Mouse (Mus musculus): ENCODE data around the gene Fkbp6. TPM values are rescaled to one million over a fixed set of nuclear protein-coding genes. Genes with fewer than 3 reads are reported as not detected.

Gene Fkbp6
- polyA plus RNA-seq (2014; fragmentation: Nextera tagmentation; extraction: Ambion mirVana) = not detected in 2 replicates

GRCm38 (mm10) chr5:135349862-135350261 lies at the start of gene Fkbp6:
Fkbp6 (minus strand) TSS chr5:135350044.
- no peaks in the 10 kb centered on the region; the same call in 1 of the 2 replicates for H3K9me3 ChIP-seq (replicated peaks; ENCODE audit: control insufficient read depth, low read length)
- H3K27me3 ChIP-seq (ENCODE audit: control insufficient read depth, insufficient read depth, low read length) = no peaks in the 10 kb centered on the region
- no peak within 1 kb of the TSS for H3K9ac ChIP-seq (replicated peaks; ENCODE audit: low read length)
- H3K4me3 ChIP-seq (ENCODE audit: low read depth, low read length) = no peak within 1 kb of the TSS
- no peak for ATAC-seq (replicated peaks; ENCODE audit: insufficient number of reproducible peaks, low FRiP score, low TSS enrichment, low read depth)
- no peak within 1 kb of the TSS for H3K4me2 ChIP-seq (ENCODE audit: low read depth, low read length)
- no peaks in the 10 kb centered on the region for H3K4me1 ChIP-seq (ENCODE audit: control insufficient read depth, insufficient read depth, low read length)
- WGBS = 90% methylated on average over 35 of the region's 35 CpGs
- H3K36me3 ChIP-seq (replicated peaks; ENCODE audit: control insufficient read depth, insufficient read depth, low read depth, low read length) = no peaks in the 10 kb centered on the region
- no peak within 1 kb of the TSS for H3K27ac ChIP-seq (replicated peaks; ENCODE audit: low read depth, low read length)
- DNase-seq (ENCODE audit: low spot score) = no peak

- ATAC-seq (replicated peaks; ENCODE audit: insufficient number of reproducible peaks, low FRiP score, low TSS enrichment, low read depth) (no peak), DNase-seq (ENCODE audit: low spot score) (no peak)
These were observed 49.5 kb upstream of the Fkbp6 start for GRCm38 (mm10) chr5:135399382-135399781.

GRCm38 (mm10) chr5:135395826-135396225 lies 46.0 kb upstream of the Fkbp6 start:
- WGBS = 53% methylated on average over 5 of the region's 5 CpGs
- no peak overlapping the region for H3K27ac ChIP-seq (replicated peaks; ENCODE audit: low read depth, low read length)
- H3K4me3 ChIP-seq (ENCODE audit: low read depth, low read length) = no peak overlapping the region
- ATAC-seq (replicated peaks; ENCODE audit: insufficient number of reproducible peaks, low FRiP score, low TSS enrichment, low read depth) (no peak), DNase-seq (ENCODE audit: low spot score) (peak; percentile 71)
- no peak overlapping the region for H3K9ac ChIP-seq (replicated peaks; ENCODE audit: low read length)
- H3K4me2 ChIP-seq (ENCODE audit: low read depth, low read length) = no peak overlapping the region
- H3K27me3 ChIP-seq (ENCODE audit: control insufficient read depth, insufficient read depth, low read length) = no peaks in the 10 kb centered on the region
- H3K36me3 ChIP-seq (replicated peaks; ENCODE audit: control insufficient read depth, insufficient read depth, low read depth, low read length) = no peaks in the 10 kb centered on the region
- no peaks in the 10 kb centered on the region for H3K9me3 ChIP-seq (replicated peaks; ENCODE audit: control insufficient read depth, low read length)
- no peaks in the 10 kb centered on the region for H3K4me1 ChIP-seq (ENCODE audit: control insufficient read depth, insufficient read depth, low read length)

More at GRCm38 (mm10) chr5:135399382-135399781, 49.5 kb upstream of the Fkbp6 start:
- no peak overlapping the region for H3K4me3 ChIP-seq (ENCODE audit: low read depth, low read length)
- no peaks in the 10 kb centered on the region for H3K27me3 ChIP-seq (ENCODE audit: control insufficient read depth, insufficient read depth, low read length)
- 67% methylated on average over 6 of the region's 6 CpGs for WGBS
- H3K4me2 ChIP-seq (ENCODE audit: low read depth, low read length) = no peak overlapping the region
- no peaks in the 10 kb centered on the region for H3K9me3 ChIP-seq (replicated peaks; ENCODE audit: control insufficient read depth, low read length)
- no peaks in the 10 kb centered on the region for H3K4me1 ChIP-seq (ENCODE audit: control insufficient read depth, insufficient read depth, low read length)
- H3K36me3 ChIP-seq (replicated peaks; ENCODE audit: control insufficient read depth, insufficient read depth, low read depth, low read length) = no peaks in the 10 kb centered on the region
- no peak overlapping the region for H3K9ac ChIP-seq (replicated peaks; ENCODE audit: low read length)
- no peak overlapping the region for H3K27ac ChIP-seq (replicated peaks; ENCODE audit: low read depth, low read length)

GRCm38 (mm10) chr5:135394004-135394823 lies 44.4 kb upstream of the Fkbp6 start, which contains the start of gene Pom121:
Pom121 (minus strand) TSS chr5:135394546.
- no peaks in the 10 kb centered on the region for H3K9me3 ChIP-seq (replicated peaks; ENCODE audit: control insufficient read depth, low read length)
- no peaks in the 10 kb centered on the region for H3K4me1 ChIP-seq (ENCODE audit: control insufficient read depth, insufficient read depth, low read length)
- H3K36me3 ChIP-seq (replicated peaks; ENCODE audit: control insufficient read depth, insufficient read depth, low read depth, low read length) = no peaks in the 10 kb centered on the region
- H3K4me3 ChIP-seq (ENCODE audit: low read depth, low read length) = peak within 1 kb of the TSS; percentile 99
- H3K27me3 ChIP-seq (ENCODE audit: control insufficient read depth, insufficient read depth, low read length) = no peaks in the 10 kb centered on the region
- DNase-seq (ENCODE audit: low spot score) (peak; percentile 94), ATAC-seq (replicated peaks; ENCODE audit: insufficient number of reproducible peaks, low FRiP score, low TSS enrichment, low read depth) (peak; percentile 86)
- WGBS = under 1% methylated on average over 79 of the region's 110 CpGs
- peak within 1 kb of the TSS; percentile 97 for H3K9ac ChIP-seq (replicated peaks; ENCODE audit: low read length)
- peak within 1 kb of the TSS; percentile 72; the same call in 1 of the 2 replicates for H3K27ac ChIP-seq (replicated peaks; ENCODE audit: low read depth, low read length)
- peak within 1 kb of the TSS; percentile 79 for H3K4me2 ChIP-seq (ENCODE audit: low read depth, low read length)

GRCm38 (mm10) chr5:135383771-135384170 lies 33.9 kb upstream of the Fkbp6 start:
- H3K36me3 ChIP-seq (replicated peaks; ENCODE audit: control insufficient read depth, insufficient read depth, low read depth, low read length) = peaks cover 47% of the 10 kb centered on the region
- no peak overlapping the region for H3K9ac ChIP-seq (replicated peaks; ENCODE audit: low read length)
- no peak overlapping the region for H3K27ac ChIP-seq (replicated peaks; ENCODE audit: low read depth, low read length)
- no peak overlapping the region for H3K4me2 ChIP-seq (ENCODE audit: low read depth, low read length)
- H3K4me3 ChIP-seq (ENCODE audit: low read depth, low read length) = no peak overlapping the region
- WGBS = 83% methylated on average over 10 of the region's 10 CpGs
- H3K9me3 ChIP-seq (replicated peaks; ENCODE audit: control insufficient read depth, low read length) = no peaks in the 10 kb centered on the region
- no peaks in the 10 kb centered on the region for H3K27me3 ChIP-seq (ENCODE audit: control insufficient read depth, insufficient read depth, low read length)
- ATAC-seq (replicated peaks; ENCODE audit: insufficient number of reproducible peaks, low FRiP score, low TSS enrichment, low read depth) (no peak), DNase-seq (ENCODE audit: low spot score) (no peak)
- H3K4me1 ChIP-seq (ENCODE audit: control insufficient read depth, insufficient read depth, low read length) = no peaks in the 10 kb centered on the region

- Histone ChIP-seq H3K9me3 (replicated peaks; ENCODE audit: control insufficient read depth, low read length) (no peaks in the 10 kb centered on the region), H3K27ac (replicated peaks; ENCODE audit: low read depth, low read length) (no peak overlapping the region), H3K4me3 (ENCODE audit: low read depth, low read length) (no peak overlapping the region), H3K27me3 (ENCODE audit: control insufficient read depth, insufficient read depth, low read length) (no peaks in the 10 kb centered on the region), H3K4me1 (ENCODE audit: control insufficient read depth, insufficient read depth, low read length) (no peaks in the 10 kb centered on the region), H3K9ac (replicated peaks; ENCODE audit: low read length) (no peak overlapping the region), H3K4me2 (ENCODE audit: low read depth, low read length) (no peak overlapping the region), H3K36me3 (replicated peaks; ENCODE audit: control insufficient read depth, insufficient read depth, low read depth, low read length) (peaks cover 53% of the 10 kb centered on the region)
- ATAC-seq (replicated peaks; ENCODE audit: insufficient number of reproducible peaks, low FRiP score, low TSS enrichment, low read depth) = no peak
- no peak for DNase-seq (ENCODE audit: low spot score)
- WGBS = 90% methylated on average over 7 of the region's 7 CpGs
These were observed 32.9 kb upstream of the Fkbp6 start for GRCm38 (mm10) chr5:135382746-135383145.

- Histone ChIP-seq H3K4me1 (ENCODE audit: control insufficient read depth, insufficient read depth, low read length) (no peaks in the 10 kb centered on the region), H3K9ac (replicated peaks; ENCODE audit: low read length) (no peak overlapping the region), H3K27me3 (ENCODE audit: control insufficient read depth, insufficient read depth, low read length) (no peaks in the 10 kb centered on the region), H3K4me2 (ENCODE audit: low read depth, low read length) (no peak overlapping the region), H3K36me3 (replicated peaks; ENCODE audit: control insufficient read depth, insufficient read depth, low read depth, low read length) (peaks cover 52% of the 10 kb centered on the region), H3K9me3 (replicated peaks; ENCODE audit: control insufficient read depth, low read length) (no peaks in the 10 kb centered on the region), H3K27ac (replicated peaks; ENCODE audit: low read depth, low read length) (no peak overlapping the region), H3K4me3 (ENCODE audit: low read depth, low read length) (no peak overlapping the region)
- over 99% methylated on average over 10 of the region's 10 CpGs for WGBS
- no peak for ATAC-seq (replicated peaks; ENCODE audit: insufficient number of reproducible peaks, low FRiP score, low TSS enrichment, low read depth)
- DNase-seq (ENCODE audit: low spot score) = no peak
These were observed 31.6 kb upstream of the Fkbp6 start for GRCm38 (mm10) chr5:135381356-135381925.

- no peak overlapping the region for H3K9ac ChIP-seq (replicated peaks; ENCODE audit: low read length)
- H3K9me3 ChIP-seq (replicated peaks; ENCODE audit: control insufficient read depth, low read length) = no peaks in the 10 kb centered on the region
- no peaks in the 10 kb centered on the region for H3K4me1 ChIP-seq (ENCODE audit: control insufficient read depth, insufficient read depth, low read length)
- no peak overlapping the region for H3K27ac ChIP-seq (replicated peaks; ENCODE audit: low read depth, low read length)
- no peaks in the 10 kb centered on the region for H3K27me3 ChIP-seq (ENCODE audit: control insufficient read depth, insufficient read depth, low read length)
- no peak for DNase-seq (ENCODE audit: low spot score)
- peaks cover 56% of the 10 kb centered on the region for H3K36me3 ChIP-seq (replicated peaks; ENCODE audit: control insufficient read depth, insufficient read depth, low read depth, low read length)
- no peak overlapping the region for H3K4me2 ChIP-seq (ENCODE audit: low read depth, low read length)
- no peak overlapping the region for H3K4me3 ChIP-seq (ENCODE audit: low read depth, low read length)
- WGBS = 97% methylated on average over 4 of the region's 4 CpGs
- ATAC-seq (replicated peaks; ENCODE audit: insufficient number of reproducible peaks, low FRiP score, low TSS enrichment, low read depth) = no peak
These were observed 30.8 kb upstream of the Fkbp6 start for GRCm38 (mm10) chr5:135380681-135381080.

Data from embryonic facial prominence, embryonic 11.5 days (tissue).